Mouse (Mus musculus) gonadal fat pad, adult 2 months (tissue): ENCODE measurements around the gene Vps11. TPM values are rescaled to one million over a fixed set of nuclear protein-coding genes. Genes with fewer than 3 reads are reported as not detected.
"Not testable (repeated sequence)": the region's sequence is repeated elsewhere in the genome, so short reads cannot be mapped to it uniquely, and the experiment has no call there.

Experiments
- DNase-seq: peaks from one replicate; pipeline ENCODE4 v3.0.0-alpha.2; 2012; ENCODE audit warnings: low read depth
- polyA plus RNA-seq: library from polyadenylated mRNA; depleted of rRNA; stranded (reverse); fragments of >200 nt; gene quantifications from 2 replicates; pipeline ENCODE4 v1.2.3, GENCODE M21; 2012

The Vps11 gene
- polyA plus RNA-seq, 1 experiment = 42.6 TPM

- DNase-seq = no peak
Observed at GRCm38 (mm10) chr9:44376141-44376540, 14.7 kb upstream of the Vps11 start.

GRCm38 (mm10) chr9:44373386-44373785 is 11.9 kb upstream of the Vps11 start:
- DNase-seq = no peak

GRCm38 (mm10) chr9:44364480-44364879 is 3.0 kb upstream of the Vps11 start:
- DNase-seq = no peak

GRCm38 (mm10) chr9:44361931-44362330 is 461 bp upstream of the Vps11 start:
- DNase-seq = not testable (repeated sequence)

- no peak for DNase-seq
Observed at GRCm38 (mm10) chr9:44357207-44357606, 4.3 kb downstream of the Vps11 start.

GRCm38 (mm10) chr9:44353142-44353541 is 8.3 kb downstream of the Vps11 start:
- no peak for DNase-seq

- DNase-seq = no peak
Observed at GRCm38 (mm10) chr9:44352337-44352736, 9.1 kb downstream of the Vps11 start.

- no peak for DNase-seq
Observed at GRCm38 (mm10) chr9:44351396-44351795, 10.1 kb downstream of the Vps11 start.

GRCm38 (mm10) chr9:44348546-44348945 is 12.9 kb downstream of the Vps11 start:
- no peak for DNase-seq

- DNase-seq = no peak
Observed at GRCm38 (mm10) chr9:44347621-44348020, 13.8 kb downstream of the Vps11 start.

- DNase-seq = no peak
Observed at GRCm38 (mm10) chr9:44347166-44347565, 14.3 kb downstream of the Vps11 start.

- DNase-seq = no peak
Observed at GRCm38 (mm10) chr9:44345570-44346433, 15.7 kb downstream of the Vps11 start.

- DNase-seq = peak; percentile 62
Observed at GRCm38 (mm10) chr9:44343781-44344421, 17.6 kb downstream of the Vps11 start, which contains the start of gene Hmbs. TSS of gene Hmbs (minus strand) at chr9:44344228.

- no peak for DNase-seq
Observed at GRCm38 (mm10) chr9:44343290-44343689, 18.2 kb downstream of the Vps11 start.

GRCm38 (mm10) chr9:44342605-44343004 is 18.9 kb downstream of the Vps11 start:
- no peak for DNase-seq

GRCm38 (mm10) chr9:44342173-44342572 is 19.3 kb downstream of the Vps11 start:
- DNase-seq = no peak

- no peak for DNase-seq
Observed at GRCm38 (mm10) chr9:44341487-44341886, 20.0 kb downstream of the Vps11 start.

GRCm38 (mm10) chr9:44338574-44338973 is 22.9 kb downstream of the Vps11 start:
- DNase-seq = no peak

- no peak for DNase-seq
Observed at GRCm38 (mm10) chr9:44337436-44338169, 23.9 kb downstream of the Vps11 start.

- no peak for DNase-seq
Observed at GRCm38 (mm10) chr9:44336964-44337363, 24.5 kb downstream of the Vps11 start.

- DNase-seq = not testable (repeated sequence)
Observed at GRCm38 (mm10) chr9:44336513-44336912, 25.0 kb downstream of the Vps11 start.

GRCm38 (mm10) chr9:44336093-44336406 is 25.4 kb downstream of the Vps11 start:
- no peak for DNase-seq
